Mouse (Mus musculus) heart, adult 2 months (tissue): ENCODE measurements around the gene Hpcal1. TPM values are rescaled to one million over a fixed set of nuclear protein-coding genes. Genes with fewer than 3 reads are reported as not detected.

ENCODE experiments used
- DNase-seq, 2 experiments: peaks; one replicate each; pipeline ENCODE4 v3.0.0; 2021
- H3K27ac ChIP-seq: fragments of 200-600 bp; 2 replicates; pipeline ENCODE4 v1.8.1; 2022
- H3K27me3 ChIP-seq: fragments of 200-500 bp; 2 replicates; pipeline ENCODE4 v1.6.1; 2012; ENCODE audit warnings: mild to moderate bottlenecking, low read length, inconsistent platforms, mixed read lengths; ENCODE audit not compliant: control insufficient read depth, insufficient read depth
- H3K36me3 ChIP-seq: fragments of 200-500 bp; 2 replicates; pipeline ENCODE4 v1.6.1; 2012; ENCODE audit warnings: low read length, inconsistent platforms; ENCODE audit not compliant: control insufficient read depth, insufficient read depth
- H3K4me1 ChIP-seq: fragments of 200-500 bp; 2 replicates; pipeline ENCODE4 v1.6.1; 2011; ENCODE audit warnings: low read length; ENCODE audit not compliant: control insufficient read depth, insufficient read depth
- H3K4me3 ChIP-seq: fragments of 200-600 bp; 2 replicates; pipeline ENCODE4 v1.8.1; 2022
- H3K79me2 ChIP-seq: fragments of 200-500 bp; replicated peaks from 2 replicates; pipeline ENCODE4 v1.6.1; 2012; ENCODE audit warnings: mild to moderate bottlenecking, inconsistent platforms, low read length, moderate library complexity, mixed read lengths; ENCODE audit not compliant: control insufficient read depth, insufficient read depth
- H3K9ac ChIP-seq: fragments of 200-500 bp; 2 replicates; pipeline ENCODE4 v1.6.1; 2012; ENCODE audit warnings: low read depth, mild to moderate bottlenecking, control low read depth, inconsistent platforms, low read length, mixed read lengths
- CTCF ChIP-seq: fragments of 200-600 bp; IDR thresholded peaks from 2 replicates; pipeline ENCODE4 v1.8.1; 2022; ENCODE audit warnings: antibody characterized with exemption, mild to moderate bottlenecking, moderate library complexity
- EP300 ChIP-seq: fragments of 200-500 bp; IDR thresholded peaks from 2 replicates; pipeline ENCODE4 v1.6.1; 2011; ENCODE audit warnings: low read depth, low read length, control low read depth; ENCODE audit not compliant: insufficient read depth
- POLR2A ChIP-seq: fragments of 200-500 bp; IDR thresholded peaks from 2 replicates; pipeline ENCODE4 v1.6.1; 2011; ENCODE audit warnings: mild to moderate bottlenecking, low read depth, low read length, control low read depth; ENCODE audit not compliant: insufficient read depth
- WGBS: fragments of 180-500 bp; shearing (Covaris S2); methylation state at CpG from one replicate; pipeline ENCODE4 v1.1.7; 2018; 5-methylcytosine and 5-hydroxymethylcytosine counted together
- intact Hi-C: fragments of 180-260 bp; cut with DNase I; formaldehyde crosslinking; loops from one replicate; pipeline ENCODE4 v1.15.1; 2025
- polyA plus RNA-seq: library from polyadenylated mRNA; depleted of rRNA; stranded (reverse); fragments of >200 nt; gene quantifications from 2 replicates; pipeline ENCODE4 v1.2.3, GENCODE M21; 2012
- total RNA-seq, 2 experiments: library from RNA; stranded (reverse); gene quantifications; 2 replicates each; pipeline ENCODE4 v1.2.3; 2021

Hpcal1 gene
- total and polyA plus RNA-seq, 3 experiments, result 16.3 to 37.9 (median 21.5) TPM

DNA sequence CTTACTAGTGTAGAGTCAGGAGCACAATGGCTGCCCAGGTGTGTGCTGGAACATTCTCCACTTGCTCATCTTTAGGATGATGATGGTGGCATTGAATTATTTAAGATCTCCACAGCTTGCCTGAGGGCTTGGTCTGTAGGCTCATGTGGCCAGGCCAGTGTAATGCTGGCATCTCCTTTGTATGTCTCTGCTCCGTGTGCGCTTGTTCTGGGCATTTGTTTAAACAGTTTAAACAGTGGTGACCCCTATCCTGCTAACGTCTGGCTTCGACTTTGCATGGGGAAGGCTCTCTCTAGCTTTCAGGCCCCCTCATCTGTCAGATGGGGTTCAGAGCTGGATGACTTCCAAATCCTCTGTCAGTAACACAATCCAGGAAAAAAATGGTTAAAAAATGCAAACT, 8.3 kb downstream of the Hpcal1 start:
- 90% methylated on average over 4 of the region's 4 CpGs for WGBS
- peaks cover 32% of the 10 kb centered on the region for H3K4me1 ChIP-seq
- intact Hi-C loops, result no loop called here

DNA sequence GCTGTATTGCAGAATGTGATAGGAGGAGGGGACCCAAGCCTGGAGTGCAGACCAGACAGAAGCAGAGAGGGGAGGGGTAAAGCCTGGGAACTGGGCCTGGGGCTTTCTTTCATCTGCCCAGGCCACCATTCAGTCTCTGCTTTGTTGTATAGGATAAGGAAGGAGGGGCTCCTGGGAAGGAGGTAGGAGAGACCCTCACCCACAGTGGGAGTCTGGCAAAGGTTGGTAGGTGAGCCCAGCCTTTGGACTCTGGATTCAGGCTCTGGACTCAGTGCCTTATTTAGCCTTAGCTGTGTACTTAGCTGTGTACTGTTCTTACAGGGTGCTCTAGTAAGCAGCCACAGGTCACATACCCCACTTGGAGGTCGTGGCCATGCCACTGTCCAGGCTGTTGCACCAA, 8.8 kb downstream of the Hpcal1 start:
- Histone ChIP-seq H3K36me3 (no peaks in the 10 kb centered on the region), H3K27me3 (no peaks in the 10 kb centered on the region), H3K4me1 (peaks cover 34% of the 10 kb centered on the region), H3K9ac (no peak overlapping the region), H3K4me3 (no peak overlapping the region), H3K79me2 (peaks cover 4% of the 10 kb centered on the region; the same call in 1 of the 2 replicates), H3K27ac (no peak overlapping the region)
- TF ChIP-seq CTCF (no peak), EP300 (no peak), POLR2A (no peak)
- intact Hi-C loops, result no loop called here
- DNase-seq, result no peak
- WGBS, result 91% methylated on average over 1 of the region's 1 CpGs

More for the DNA sequence above, 8.3 kb downstream of the Hpcal1 start:
- Histone ChIP-seq H3K9ac (no peak overlapping the region), H3K79me2 (peaks cover 4% of the 10 kb centered on the region; the same call in 1 of the 2 replicates), H3K4me3 (no peak overlapping the region), H3K27me3 (no peaks in the 10 kb centered on the region), H3K36me3 (no peaks in the 10 kb centered on the region), H3K27ac (no peak overlapping the region)
- TF ChIP-seq CTCF (no peak), POLR2A (no peak), EP300 (no peak)
- DNase-seq, result no peak

DNA sequence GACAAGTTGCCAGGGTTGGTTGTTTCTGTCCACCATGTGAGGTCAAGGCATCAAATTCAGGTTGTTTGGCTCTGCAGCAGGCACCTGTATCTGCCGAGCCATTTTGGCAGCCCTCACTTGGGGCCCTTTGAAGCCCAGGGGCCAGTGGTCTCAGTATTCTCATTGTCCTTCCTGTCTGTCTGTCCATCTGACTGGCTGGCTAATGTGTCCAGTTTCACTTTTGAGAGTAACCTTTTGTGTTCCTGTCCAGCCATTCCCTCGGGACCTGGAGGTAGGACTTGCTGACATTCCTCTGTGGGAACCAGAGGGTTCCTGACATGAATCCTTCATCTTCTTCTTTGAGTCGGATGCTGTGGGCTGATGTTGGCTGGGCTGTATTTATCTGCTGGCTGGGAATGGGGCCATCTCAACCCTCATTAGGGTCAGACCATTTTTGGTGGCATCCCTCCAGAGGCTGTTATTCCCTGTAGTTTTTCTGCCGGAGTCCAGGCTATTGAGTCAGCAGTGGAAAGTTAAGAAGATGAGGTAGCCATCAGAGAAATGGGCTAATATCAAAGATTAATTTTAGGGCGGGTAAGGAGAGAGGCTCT, 10.6 kb downstream of the Hpcal1 start:
- H3K27ac ChIP-seq, result peak overlapping the region; percentile 61
- WGBS, result 48% methylated on average over 5 of the region's 5 CpGs
- H3K4me1 ChIP-seq, result peaks cover 28% of the 10 kb centered on the region

DNA sequence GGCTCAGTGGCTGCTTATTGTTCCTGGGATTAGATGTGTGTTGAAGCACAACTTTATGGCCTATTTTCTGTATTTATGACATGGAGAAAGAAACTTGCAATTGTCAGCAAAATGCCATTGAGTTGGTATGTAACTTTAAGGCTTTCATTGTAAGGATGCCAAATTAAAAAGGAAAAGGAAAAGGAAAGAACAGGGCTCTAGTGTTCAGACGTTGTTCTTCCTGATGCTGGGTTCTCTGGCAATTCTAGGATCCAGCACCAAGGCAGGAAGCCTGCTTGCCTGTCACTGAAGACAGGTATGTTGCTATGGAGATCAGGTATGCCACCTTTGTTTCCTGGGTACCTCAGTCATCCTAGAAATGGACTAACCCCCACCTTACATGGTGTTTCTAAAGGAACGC, 11.1 kb downstream of the Hpcal1 start:
- 39% methylated on average over 2 of the region's 2 CpGs for WGBS
- TF ChIP-seq EP300 (no peak), POLR2A (no peak), CTCF (no peak)
- no peaks in the 10 kb centered on the region for H3K36me3 ChIP-seq
- H3K4me1 ChIP-seq, result peaks cover 27% of the 10 kb centered on the region
- H3K27ac ChIP-seq, result peak overlapping the region; percentile 61
- intact Hi-C loops, result loop anchor here (1.0 to 5.0 kb wide), 3 partner anchors 9 to 66 kb away; no protein-coding TSS in a partner anchor
- DNase-seq, result no peak
- H3K79me2 ChIP-seq, result peaks cover 2% of the 10 kb centered on the region; the same call in 1 of the 2 replicates
- no peaks in the 10 kb centered on the region for H3K27me3 ChIP-seq
- no peak overlapping the region for H3K4me3 ChIP-seq
- no peak overlapping the region for H3K9ac ChIP-seq

More for the DNA sequence above, 10.6 kb downstream of the Hpcal1 start:
- TF ChIP-seq CTCF, result no peak
- TF ChIP-seq EP300, result 0 out of 2 replicates have a peak, but pooled peaks have one; percentile 15
- intact Hi-C loops, result loop anchor here (1.0 to 5.0 kb wide), 2 partner anchors 9 to 66 kb away; no protein-coding TSS in a partner anchor
- DNase-seq, result no peak
- Histone ChIP-seq H3K9ac (no peak overlapping the region), H3K79me2 (peaks cover 2% of the 10 kb centered on the region; the same call in 1 of the 2 replicates), H3K36me3 (no peaks in the 10 kb centered on the region), H3K27me3 (no peaks in the 10 kb centered on the region), H3K4me3 (no peak overlapping the region)

DNA sequence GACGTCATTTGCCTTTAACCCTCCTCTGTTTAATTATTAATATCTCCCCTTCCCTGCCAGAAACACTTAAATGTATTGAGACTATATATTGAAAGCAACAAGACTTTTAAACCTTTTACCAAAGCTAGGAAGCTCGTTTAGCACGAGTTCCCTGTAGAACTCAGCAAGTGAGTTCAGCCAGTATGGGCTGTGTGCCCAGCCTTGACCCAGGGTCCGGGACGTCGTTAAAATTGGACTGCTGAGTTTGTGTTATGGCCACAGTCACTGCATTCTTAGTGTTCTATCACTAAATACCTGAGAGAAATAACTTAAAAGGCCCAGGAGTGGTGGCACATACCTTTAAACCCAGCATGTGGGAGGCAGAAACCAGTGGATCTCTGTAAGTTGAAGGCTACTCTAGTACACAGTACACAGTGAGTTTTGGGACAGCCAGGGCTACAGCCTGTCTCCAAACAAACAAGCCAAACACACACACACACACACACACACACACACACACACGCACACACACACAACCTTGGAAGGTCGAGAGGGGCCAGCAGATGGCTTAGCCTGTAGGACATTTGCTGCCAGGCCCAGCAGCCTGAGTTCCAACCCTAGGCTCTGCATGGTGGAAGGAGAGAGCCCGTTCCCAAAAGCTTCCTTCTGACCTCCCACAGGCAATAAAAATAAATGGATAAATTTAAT, 11.7 kb downstream of the Hpcal1 start:
- no peaks in the 10 kb centered on the region for H3K36me3 ChIP-seq
- no peak overlapping the region for H3K9ac ChIP-seq
- H3K27ac ChIP-seq, result peak overlapping the region; percentile 59
- DNase-seq, result no peak
- TF ChIP-seq EP300 (no peak), POLR2A (no peak)
- peaks cover 27% of the 10 kb centered on the region for H3K4me1 ChIP-seq
- 35% methylated on average over 9 of the region's 9 CpGs for WGBS
- intact Hi-C loops, result loop anchor here (2.0 to 5.0 kb wide), 2 partner anchors 44 to 65 kb away; no protein-coding TSS in a partner anchor
- no peak overlapping the region for H3K4me3 ChIP-seq
- H3K27me3 ChIP-seq, result no peaks in the 10 kb centered on the region
- peaks cover 2% of the 10 kb centered on the region; the same call in 1 of the 2 replicates for H3K79me2 ChIP-seq

DNA sequence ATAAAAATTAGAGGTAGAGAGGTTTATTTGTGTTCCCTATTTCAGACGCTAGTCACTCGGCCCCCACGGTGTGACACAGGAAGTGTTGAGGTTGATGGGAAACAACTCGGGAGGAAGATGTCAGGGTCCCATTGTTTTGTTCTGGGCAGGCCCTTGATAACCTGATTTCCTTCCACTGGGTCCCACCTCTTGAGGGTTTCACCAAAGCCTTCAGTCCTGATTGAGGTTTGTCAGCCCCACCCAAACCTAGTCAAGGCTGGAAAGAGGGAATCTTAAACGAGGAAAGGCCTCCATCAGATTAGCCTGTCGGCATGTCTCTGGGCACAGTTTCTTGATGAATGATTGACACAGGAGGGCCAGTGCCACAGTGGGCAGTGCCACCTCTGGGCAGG, 12.3 kb downstream of the Hpcal1 start:
- Histone ChIP-seq H3K4me1 (peaks cover 27% of the 10 kb centered on the region), H3K9ac (no peak overlapping the region), H3K27me3 (no peaks in the 10 kb centered on the region), H3K27ac (peak overlapping the region; percentile 75), H3K79me2 (peaks cover 2% of the 10 kb centered on the region; the same call in 1 of the 2 replicates), H3K4me3 (no peak overlapping the region), H3K36me3 (no peaks in the 10 kb centered on the region)
- WGBS, result 36% methylated on average over 6 of the region's 6 CpGs
- peak in 1 of 2 experiments; percentile 46 for DNase-seq
- intact Hi-C loops, result loop anchor here (2.0 to 5.0 kb wide), 2 partner anchors 44 to 64 kb away; no protein-coding TSS in a partner anchor
- TF ChIP-seq EP300, result no peak
- TF ChIP-seq CTCF, result no peak
- TF ChIP-seq POLR2A, result no peak
